Mouse (Mus musculus): ENCODE measurements around the gene Clybl.

GRCm38 (mm10) chr14:122359136-122359905, 177.8 kb downstream of the Clybl start:
- TF ChIP-seq E2F4 (IDR thresholded peaks at IDR 0.05; ENCODE audit: insufficient read depth) (no peak), POLR2A (IDR thresholded peaks at IDR 0.05; ENCODE audit: insufficient read length, low read depth) (no peak), MYOD1 (IDR thresholded peaks at IDR 0.05; ENCODE audit: control insufficient read depth in 1 of 3, insufficient read length in 2 of 3, low read depth in 2 of 3) (no peak), MAX (IDR thresholded peaks at IDR 0.05; ENCODE audit: low read depth) (no peak), TCF12 (IDR thresholded peaks at IDR 0.05; ENCODE audit: insufficient read depth, poor library complexity, severe bottlenecking) (no peak), MYOG (IDR thresholded peaks at IDR 0.05; ENCODE audit: control insufficient read depth in 1 of 3, insufficient read depth in 1 of 3, insufficient read length in 2 of 3, low read depth in 2 of 3) (no peak), POLR2AphosphoS2 (IDR thresholded peaks at IDR 0.05; ENCODE audit: insufficient read length, low read depth) (no peak), USF1 (IDR thresholded peaks at IDR 0.05; ENCODE audit: low read depth) (no peak), REST (IDR thresholded peaks at IDR 0.05; ENCODE audit: insufficient read depth, insufficient read length) (no peak)
